Mouse (Mus musculus): Measurements from ENCODE around the gene Clybl. TPM values are rescaled to one million over a fixed set of nuclear protein-coding genes. Genes with fewer than 3 reads are reported as not detected.

Gene Clybl
- polyA plus RNA-seq, 1 experiment = 66.7 TPM

- WGBS = 90% methylated on average over 7 of the region's 7 CpGs
Observed at GRCm38 (mm10) chr14:122157738-122158137, 23.8 kb upstream of the Clybl start.

GRCm38 (mm10) chr14:122160916-122161315 is 20.6 kb upstream of the Clybl start:
- H3K27me3 ChIP-seq (replicated peaks; ENCODE audit: control insufficient read depth, insufficient read depth, low read length) = no peaks in the 10 kb centered on the region
- DNase-seq = no peak
- TF ChIP-seq POLR2A (IDR thresholded peaks at IDR 0.05; ENCODE audit: low read depth, low read length) (no peak), CTCF (conservative IDR thresholded peaks at IDR 0.05; ENCODE audit: insufficient read depth, insufficient read length, low read depth, low read length) (no peak)
- H3K4me3 ChIP-seq (ENCODE audit: insufficient read depth, low read depth, low read length) = no peak overlapping the region
- H3K27ac ChIP-seq (ENCODE audit: insufficient read depth, low read depth, low read length) = no peak overlapping the region
- peaks cover 3% of the 10 kb centered on the region for H3K36me3 ChIP-seq (ENCODE audit: control insufficient read depth, insufficient read depth, low read length)
- 95% methylated on average over 1 of the region's 1 CpGs for WGBS
- H3K4me1 ChIP-seq (ENCODE audit: control insufficient read depth, insufficient read depth, low read length) = no peaks in the 10 kb centered on the region

More at GRCm38 (mm10) chr14:122157738-122158137, 23.8 kb upstream of the Clybl start:
- no peak for DNase-seq
- no peak overlapping the region for H3K4me3 ChIP-seq (ENCODE audit: insufficient read depth, low read depth, low read length)
- H3K4me1 ChIP-seq (ENCODE audit: control insufficient read depth, insufficient read depth, low read length) = no peaks in the 10 kb centered on the region
- H3K27me3 ChIP-seq (replicated peaks; ENCODE audit: control insufficient read depth, insufficient read depth, low read length) = no peaks in the 10 kb centered on the region
- peaks cover 11% of the 10 kb centered on the region for H3K36me3 ChIP-seq (ENCODE audit: control insufficient read depth, insufficient read depth, low read length)
- no peak overlapping the region for H3K27ac ChIP-seq (ENCODE audit: insufficient read depth, low read depth, low read length)
- no peak for TF ChIP-seq CTCF (conservative IDR thresholded peaks at IDR 0.05; ENCODE audit: insufficient read depth, insufficient read length, low read depth, low read length)
- no peak for TF ChIP-seq POLR2A (IDR thresholded peaks at IDR 0.05; ENCODE audit: low read depth, low read length)

- DNase-seq = no peak
- H3K36me3 ChIP-seq (ENCODE audit: control insufficient read depth, insufficient read depth, low read length) = no peaks in the 10 kb centered on the region
- no peak overlapping the region for H3K27ac ChIP-seq (ENCODE audit: insufficient read depth, low read depth, low read length)
- no peaks in the 10 kb centered on the region for H3K27me3 ChIP-seq (replicated peaks; ENCODE audit: control insufficient read depth, insufficient read depth, low read length)
- TF ChIP-seq POLR2A (IDR thresholded peaks at IDR 0.05; ENCODE audit: low read depth, low read length) = no peak
- TF ChIP-seq CTCF (conservative IDR thresholded peaks at IDR 0.05; ENCODE audit: insufficient read depth, insufficient read length, low read depth, low read length) = no peak
- H3K4me1 ChIP-seq (ENCODE audit: control insufficient read depth, insufficient read depth, low read length) = no peaks in the 10 kb centered on the region
- H3K4me3 ChIP-seq (ENCODE audit: insufficient read depth, low read depth, low read length) = no peak overlapping the region
- 85% methylated on average over 7 of the region's 7 CpGs for whole genome bisulfite sequencing
Observed at GRCm38 (mm10) chr14:122168912-122169311, 12.6 kb upstream of the Clybl start.

GRCm38 (mm10) chr14:122170202-122170781 is 11.2 kb upstream of the Clybl start:
- H3K4me3 ChIP-seq (ENCODE audit: insufficient read depth, low read depth, low read length) = no peak overlapping the region
- H3K4me1 ChIP-seq (ENCODE audit: control insufficient read depth, insufficient read depth, low read length) = no peaks in the 10 kb centered on the region
- 77% methylated on average over 7 of the region's 7 CpGs for WGBS
- no peak overlapping the region for H3K27ac ChIP-seq (ENCODE audit: insufficient read depth, low read depth, low read length)
- no peaks in the 10 kb centered on the region for H3K27me3 ChIP-seq (replicated peaks; ENCODE audit: control insufficient read depth, insufficient read depth, low read length)
- DNase-seq = no peak
- TF ChIP-seq CTCF (conservative IDR thresholded peaks at IDR 0.05; ENCODE audit: insufficient read depth, insufficient read length, low read depth, low read length) = no peak
- TF ChIP-seq POLR2A (IDR thresholded peaks at IDR 0.05; ENCODE audit: low read depth, low read length) = no peak
- H3K36me3 ChIP-seq (ENCODE audit: control insufficient read depth, insufficient read depth, low read length) = no peaks in the 10 kb centered on the region

- Histone ChIP-seq H3K4me1 (ENCODE audit: control insufficient read depth, insufficient read depth, low read length) (no peaks in the 10 kb centered on the region), H3K27ac (ENCODE audit: insufficient read depth, low read depth, low read length) (no peak overlapping the region), H3K27me3 (replicated peaks; ENCODE audit: control insufficient read depth, insufficient read depth, low read length) (no peaks in the 10 kb centered on the region), H3K36me3 (ENCODE audit: control insufficient read depth, insufficient read depth, low read length) (no peaks in the 10 kb centered on the region), H3K4me3 (ENCODE audit: insufficient read depth, low read depth, low read length) (no peak overlapping the region)
- TF ChIP-seq CTCF (conservative IDR thresholded peaks at IDR 0.05; ENCODE audit: insufficient read depth, insufficient read length, low read depth, low read length) (no peak; the same call in 1 of the 2 replicates), POLR2A (IDR thresholded peaks at IDR 0.05; ENCODE audit: low read depth, low read length) (no peak)
- DNase-seq = peak; percentile 67
- 53% methylated on average over 7 of the region's 7 CpGs for WGBS
Observed at GRCm38 (mm10) chr14:122171031-122171430, 10.5 kb upstream of the Clybl start.

GRCm38 (mm10) chr14:122176263-122176798 is 5.2 kb upstream of the Clybl start:
- DNase-seq = no peak
- Histone ChIP-seq H3K27me3 (replicated peaks; ENCODE audit: control insufficient read depth, insufficient read depth, low read length) (no peaks in the 10 kb centered on the region), H3K4me3 (ENCODE audit: insufficient read depth, low read depth, low read length) (no peak overlapping the region), H3K27ac (ENCODE audit: insufficient read depth, low read depth, low read length) (no peak overlapping the region), H3K4me1 (ENCODE audit: control insufficient read depth, insufficient read depth, low read length) (no peaks in the 10 kb centered on the region), H3K36me3 (ENCODE audit: control insufficient read depth, insufficient read depth, low read length) (no peaks in the 10 kb centered on the region)
- TF ChIP-seq POLR2A (IDR thresholded peaks at IDR 0.05; ENCODE audit: low read depth, low read length) (no peak), CTCF (conservative IDR thresholded peaks at IDR 0.05; ENCODE audit: insufficient read depth, insufficient read length, low read depth, low read length) (no peak)
- 85% methylated on average over 14 of the region's 14 CpGs for WGBS

GRCm38 (mm10) chr14:122179262-122179661 is 2.2 kb upstream of the Clybl start:
- Histone ChIP-seq H3K27me3 (replicated peaks; ENCODE audit: control insufficient read depth, insufficient read depth, low read length) (no peaks in the 10 kb centered on the region), H3K27ac (ENCODE audit: insufficient read depth, low read depth, low read length) (no peak overlapping the region), H3K36me3 (ENCODE audit: control insufficient read depth, insufficient read depth, low read length) (no peaks in the 10 kb centered on the region), H3K4me3 (ENCODE audit: insufficient read depth, low read depth, low read length) (no peak overlapping the region), H3K4me1 (ENCODE audit: control insufficient read depth, insufficient read depth, low read length) (peaks cover 3% of the 10 kb centered on the region; the same call in 1 of the 2 replicates)
- TF ChIP-seq POLR2A (IDR thresholded peaks at IDR 0.05; ENCODE audit: low read depth, low read length) (no peak), CTCF (conservative IDR thresholded peaks at IDR 0.05; ENCODE audit: insufficient read depth, insufficient read length, low read depth, low read length) (no peak)
- no peak for DNase-seq
- WGBS = 87% methylated on average over 16 of the region's 16 CpGs
